Mouse (Mus musculus) gastrocnemius, postnatal 14 days (tissue): ENCODE measurements around the gene Arpc1a. TPM values are rescaled to one million over a fixed set of nuclear protein-coding genes. Genes with fewer than 3 reads are reported as not detected.
"Not testable (repeated sequence)": the region's sequence is repeated elsewhere in the genome, so short reads cannot be mapped to it uniquely, and the experiment has no call there.

Experiments
- DNase-seq: peaks from one replicate; pipeline ENCODE4 v3.0.0; 2021; ENCODE audit warnings: mixed read lengths
- intact Hi-C: fragments of 180-260 bp; cut with DNase I; formaldehyde crosslinking; loops from one replicate; pipeline ENCODE4 v1.15.1; 2025; ENCODE audit warnings: low total_unique reads
- total RNA-seq, 2 experiments: library from RNA; stranded (reverse); gene quantifications; 2 replicates each; pipeline ENCODE4 v1.2.3; 2021

The Arpc1a gene
- total RNA-seq, 2 experiments from 2014 or later = 32.9 to 38.3 TPM

GRCm38 (mm10) chr5:145101451-145101850 lies 17.8 kb downstream of the Arpc1a start:
- intact Hi-C loops = not testable (repeated sequence)

GRCm38 (mm10) chr5:145102706-145103105 lies 19.1 kb downstream of the Arpc1a start:
- intact Hi-C loops = no loop called here
- DNase-seq = no peak

More at GRCm38 (mm10) chr5:145101451-145101850, 17.8 kb downstream of the Arpc1a start:
- not testable (repeated sequence) for DNase-seq

GRCm38 (mm10) chr5:145104328-145104727 lies 20.7 kb downstream of the Arpc1a start:
- intact Hi-C loops = no loop called here
- no peak for DNase-seq

- intact Hi-C loops = no loop called here
Measured at GRCm38 (mm10) chr5:145105694-145106275, 22.2 kb downstream of the Arpc1a start.

GRCm38 (mm10) chr5:145110401-145110800 lies 26.8 kb downstream of the Arpc1a start:
- intact Hi-C loops = no loop called here
- no peak for DNase-seq

More at GRCm38 (mm10) chr5:145105694-145106275, 22.2 kb downstream of the Arpc1a start:
- no peak for DNase-seq

- intact Hi-C loops = no loop called here
- no peak for DNase-seq
Measured at GRCm38 (mm10) chr5:145112566-145112965, 28.9 kb downstream of the Arpc1a start.

GRCm38 (mm10) chr5:145113416-145113815 lies 29.8 kb downstream of the Arpc1a start:
- intact Hi-C loops = no loop called here
- DNase-seq = no peak

GRCm38 (mm10) chr5:145114071-145114605 lies 30.5 kb downstream of the Arpc1a start, which contains the start of gene Arpc1b:
Gene Arpc1b, plus strand, starts transcription at chr5:145114215.
- intact Hi-C loops = no loop called here
- peak; percentile 82 for DNase-seq

GRCm38 (mm10) chr5:145114606-145115473 lies 31.2 kb downstream of the Arpc1a start:
- peak; percentile 83 for DNase-seq
- intact Hi-C loops = no loop called here

GRCm38 (mm10) chr5:145115736-145116135 lies 32.1 kb downstream of the Arpc1a start:
- intact Hi-C loops = no loop called here

GRCm38 (mm10) chr5:145116316-145116715 lies 32.7 kb downstream of the Arpc1a start:
- intact Hi-C loops = no loop called here
- DNase-seq = peak; percentile 71

More at GRCm38 (mm10) chr5:145115736-145116135, 32.1 kb downstream of the Arpc1a start:
- DNase-seq = no peak

GRCm38 (mm10) chr5:145116916-145117315 lies 33.3 kb downstream of the Arpc1a start:
- intact Hi-C loops = no loop called here
- DNase-seq = peak; percentile 74

- DNase-seq = no peak
- intact Hi-C loops = no loop called here
Measured at GRCm38 (mm10) chr5:145118005-145118404, 34.4 kb downstream of the Arpc1a start.

- DNase-seq = no peak
- intact Hi-C loops = no loop called here
Measured at GRCm38 (mm10) chr5:145118461-145118860, 34.8 kb downstream of the Arpc1a start.

GRCm38 (mm10) chr5:145119385-145119784 lies 35.8 kb downstream of the Arpc1a start:
- DNase-seq = no peak
- intact Hi-C loops = no loop called here

GRCm38 (mm10) chr5:145120921-145121320 lies 37.3 kb downstream of the Arpc1a start:
- intact Hi-C loops = no loop called here
- DNase-seq = peak; percentile 26

- intact Hi-C loops = no loop called here
- no peak for DNase-seq
Measured at GRCm38 (mm10) chr5:145123396-145123795, 39.8 kb downstream of the Arpc1a start.

- DNase-seq = no peak
- intact Hi-C loops = no loop called here
Measured at GRCm38 (mm10) chr5:145126580-145126979, 43.0 kb downstream of the Arpc1a start.

- no peak for DNase-seq
- intact Hi-C loops = no loop called here
Measured at GRCm38 (mm10) chr5:145129124-145129523, 45.5 kb downstream of the Arpc1a start.

- intact Hi-C loops, DNase-seq: not testable (repeated sequence)
Measured at GRCm38 (mm10) chr5:145129773-145130172, 46.1 kb downstream of the Arpc1a start.
